Mouse (Mus musculus): ENCODE results near the gene Il11ra1.

GRCm38 (mm10) chr4:41655525-41655924 lies 44.3 kb upstream of the Il11ra1 start:
- TF ChIP-seq GATA1 (IDR thresholded peaks at IDR 0.05; ENCODE audit: borderline replicate concordance, low read length), result no peak
- TF ChIP-seq FLI1 (IDR thresholded peaks at IDR 0.05; ENCODE audit: low read length), result no peak
